Comparison of ENCODE assay signal across 7 mouse cellular contexts in genomic region chr9:92560840-92561547, GRCm38 (mm10). TPM values are rescaled to one million over a fixed set of nuclear protein-coding genes. Genes with fewer than 3 reads are reported as not detected.
DNase-seq lines count a peak whose midpoint lies in the region; ATAC-seq and TF ChIP-seq lines count a peak whose summit lies in the region.

No protein-coding gene starts in this region.

- no peaks in the 10 kb centered on the region for H3K27me3 ChIP-seq in intestine, embryonic 14.5 days (replicated peaks; ENCODE audit: control insufficient read depth, insufficient read depth, low read length)
- no peaks in the 10 kb centered on the region for H3K27me3 ChIP-seq in intestine, postnatal 0 days (replicated peaks; ENCODE audit: control insufficient read depth, insufficient read depth, low read length)
- H3K27me3 ChIP-seq in embryonic facial prominence, embryonic 12.5 days = no peaks in the 10 kb centered on the region
- H3K27me3 ChIP-seq in limb, embryonic 15.5 days = no peaks in the 10 kb centered on the region

- no peak for TF ChIP-seq CTCF in intestine, postnatal 0 days (IDR thresholded peaks at IDR 0.05; ENCODE audit: low read depth)

- H3K9me3 ChIP-seq in intestine, embryonic 14.5 days (ENCODE audit: control insufficient read depth, low read length) = no peaks in the 10 kb centered on the region
- no peaks in the 10 kb centered on the region for H3K9me3 ChIP-seq in intestine, postnatal 0 days (ENCODE audit: control insufficient read depth)
- no peaks in the 10 kb centered on the region for H3K9me3 ChIP-seq in embryonic facial prominence, embryonic 12.5 days
- H3K9me3 ChIP-seq in limb, embryonic 15.5 days = no peaks in the 10 kb centered on the region

- WGBS in intestine, embryonic 14.5 days = 49% methylated on average over 6 of the region's 6 CpGs
- WGBS in intestine, postnatal 0 days = 64% methylated on average over 6 of the region's 6 CpGs
- WGBS in embryonic facial prominence, embryonic 12.5 days = 49% methylated on average over 6 of the region's 6 CpGs
- 50% methylated on average over 6 of the region's 6 CpGs for WGBS in limb, embryonic 15.5 days

- H3K9ac ChIP-seq in intestine, embryonic 14.5 days (ENCODE audit: low read length) = no peak overlapping the region
- H3K9ac ChIP-seq in intestine, postnatal 0 days (ENCODE audit: low read depth, low read length) = no peak overlapping the region
- H3K9ac ChIP-seq in embryonic facial prominence, embryonic 12.5 days = no peak overlapping the region
- H3K9ac ChIP-seq in limb, embryonic 15.5 days = no peak overlapping the region

- peak overlapping the region; percentile 14; the same call in 1 of the 2 replicates for H3K27ac ChIP-seq in intestine, embryonic 14.5 days (ENCODE audit: low read depth)
- H3K27ac ChIP-seq in intestine, postnatal 0 days (ENCODE audit: low read depth, low read length) = no peak overlapping the region
- 0 out of 2 replicates have a peak overlapping the region, but pooled peaks have one; percentile 7 for H3K27ac ChIP-seq in embryonic facial prominence, embryonic 12.5 days
- H3K27ac ChIP-seq in limb, embryonic 15.5 days = no peak overlapping the region

- ATAC-seq in intestine, embryonic 14.5 days (replicated peaks; ENCODE audit: low FRiP score, low TSS enrichment, low read depth) = peak; percentile 65; the same call in 1 of the 2 replicates
- no peak for ATAC-seq in intestine, postnatal 0 days
- ATAC-seq in embryonic facial prominence, embryonic 12.5 days (ENCODE audit: insufficient number of reproducible peaks, insufficient read depth, low FRiP score, low TSS enrichment) = peak; percentile 75
- 0 out of 2 replicates have a peak, but pooled peaks have one; percentile 35 for ATAC-seq in limb, embryonic 15.5 days (ENCODE audit: insufficient number of reproducible peaks, low FRiP score, low TSS enrichment, low read depth)

- DNase-seq in intestine, embryonic 14.5 days (ENCODE audit: low spot score) = no peak
- DNase-seq in fat pad, adult 2 months (ENCODE audit: extremely low read depth, low read depth, low spot score) = peak; percentile 74
- DNase-seq in layer of hippocampus, adult 11-12 months (ENCODE audit: low spot score) = no peak
- no peak for DNase-seq in right cerebral cortex, postnatal 10 days (ENCODE audit: low spot score in 2 of 2)

- no peak overlapping the region for H3K4me3 ChIP-seq in intestine, embryonic 14.5 days (ENCODE audit: low read depth, low read length)
- H3K4me3 ChIP-seq in intestine, postnatal 0 days (ENCODE audit: low read depth, low read length) = no peak overlapping the region
- no peak overlapping the region for H3K4me3 ChIP-seq in embryonic facial prominence, embryonic 12.5 days
- H3K4me3 ChIP-seq in limb, embryonic 15.5 days = no peak overlapping the region

- peaks cover 3% of the 10 kb centered on the region; the same call in 1 of the 2 replicates for H3K36me3 ChIP-seq in intestine, embryonic 14.5 days (ENCODE audit: control insufficient read depth, insufficient read depth, low read length)
- H3K36me3 ChIP-seq in intestine, postnatal 0 days (ENCODE audit: control insufficient read depth, insufficient read depth) = no peaks in the 10 kb centered on the region
- 0 out of 2 replicates have a peak, but pooled peaks cover 4% of the 10 kb centered on the region for H3K36me3 ChIP-seq in embryonic facial prominence, embryonic 12.5 days
- H3K36me3 ChIP-seq in limb, embryonic 15.5 days = no peaks in the 10 kb centered on the region

- H3K4me2 ChIP-seq in intestine, embryonic 14.5 days (ENCODE audit: low read length) = no peak overlapping the region
- H3K4me2 ChIP-seq in intestine, postnatal 0 days (replicated peaks; ENCODE audit: low read depth) = no peak overlapping the region
- no peak overlapping the region for H3K4me2 ChIP-seq in embryonic facial prominence, embryonic 12.5 days (replicated peaks)
- no peak overlapping the region for H3K4me2 ChIP-seq in limb, embryonic 15.5 days

- peaks cover 28% of the 10 kb centered on the region for H3K4me1 ChIP-seq in intestine, embryonic 14.5 days (replicated peaks; ENCODE audit: control insufficient read depth, insufficient read depth, low read length)
- H3K4me1 ChIP-seq in intestine, postnatal 0 days (replicated peaks; ENCODE audit: control insufficient read depth, insufficient read depth, low read length) = no peaks in the 10 kb centered on the region
- H3K4me1 ChIP-seq in embryonic facial prominence, embryonic 12.5 days = peaks cover 25% of the 10 kb centered on the region
- peaks cover 21% of the 10 kb centered on the region for H3K4me1 ChIP-seq in limb, embryonic 15.5 days

RNA-seq across cellular contexts. Expression of gene Plod2, which starts 19.0 kb away (rescaled TPM):
- polyA plus RNA-seq in intestine, embryonic 14.5 days (2014; fragmentation: Nextera tagmentation; extraction: Ambion mirVana) = 49.1 and 53.7 TPM in 2 replicates
- 11.6 and 12.7 TPM in 2 replicates for polyA plus RNA-seq in intestine, postnatal 0 days (2015; fragmentation: Nextera tagmentation; extraction: Ambion mirVana)
- 60.5 and 61.0 TPM in 2 replicates for polyA plus RNA-seq in embryonic facial prominence, embryonic 12.5 days (2016; fragmentation: Nextera tagmentation; extraction: Ambion mirVana)
- 52.8 and 55.2 TPM in 2 replicates for polyA plus RNA-seq in limb, embryonic 15.5 days (2015; fragmentation: Nextera tagmentation; extraction: Ambion mirVana)

Comparison
In these comparisons a context has a peak if more than half of its experiments do, and no peak if none do; other contexts are left out.
1. H3K27ac ChIP-seq: peak in intestine, embryonic 14.5 days (single experiment) and embryonic facial prominence, embryonic 12.5 days (single experiment); none in intestine, postnatal 0 days (single experiment) and limb, embryonic 15.5 days (single experiment).